Mouse (Mus musculus): ENCODE measurements around the gene Acer2. TPM values are rescaled to one million over a fixed set of nuclear protein-coding genes. Genes with fewer than 3 reads are reported as not detected.
A peak's percentile ranks its signal among the peaks of the same experiment; 100 is the strongest.

The Acer2 gene
- total and polyA plus RNA-seq, 3 experiments = 0.09 to 0.29 (median 0.13) TPM

GRCm38 (mm10) chr4:86905869-86906268 is 31.7 kb downstream of the Acer2 start:
- no peaks in the 10 kb centered on the region for H3K36me3 ChIP-seq (replicated peaks in 1 of 2; ENCODE audit: control insufficient read depth in 1 of 2, insufficient read depth in 1 of 2, low read length in 1 of 2)
- DNase-seq (ENCODE audit: extremely low read depth) = no peak
- TF ChIP-seq E2F4 (IDR thresholded peaks at IDR 0.05; ENCODE audit: insufficient replicate concordance, low read depth, low read length) = no peak
- TF ChIP-seq GABPA (IDR thresholded peaks at IDR 0.05; ENCODE audit: insufficient replicate concordance, low read depth, low read length) = no peak
- no peak for TF ChIP-seq MXI1 (IDR thresholded peaks at IDR 0.05; ENCODE audit: low read depth, low read length)
- TF ChIP-seq IRF4 (IDR thresholded peaks at IDR 0.05; ENCODE audit: low read depth, low read length) = no peak
- TF ChIP-seq CTCF (conservative IDR thresholded peaks at IDR 0.05 in 1 of 2, IDR thresholded peaks at IDR 0.05 in 1 of 2; ENCODE audit: low read depth in 2 of 2, low read length in 2 of 2) = no peak
- no peak for TF ChIP-seq NELFE (IDR thresholded peaks at IDR 0.05; ENCODE audit: low read depth, low read length)
- no peak for TF ChIP-seq POLR2A (IDR thresholded peaks at IDR 0.05; ENCODE audit: low read depth, low read length)
- no peak for TF ChIP-seq HCFC1 (IDR thresholded peaks at IDR 0.05; ENCODE audit: low read depth, low read length)
- no peak for TF ChIP-seq USF2 (conservative IDR thresholded peaks at IDR 0.05; ENCODE audit: low read depth, low read length)
- TF ChIP-seq PAX5 (IDR thresholded peaks at IDR 0.05; ENCODE audit: low read length) = no peak
- TF ChIP-seq USF1 (IDR thresholded peaks at IDR 0.05; ENCODE audit: low read depth, low read length) = no peak
- no peak for TF ChIP-seq POLR2AphosphoS2 (IDR thresholded peaks at IDR 0.05; ENCODE audit: low read depth, low read length)
- no peak for TF ChIP-seq SIN3A (IDR thresholded peaks at IDR 0.05; ENCODE audit: low read length)
- no peak for TF ChIP-seq MAX (IDR thresholded peaks at IDR 0.05; ENCODE audit: low read length)
- no peak for TF ChIP-seq ETS1 (conservative IDR thresholded peaks at IDR 0.05; ENCODE audit: low read depth, low read length)
- TF ChIP-seq ELF1 (IDR thresholded peaks at IDR 0.05; ENCODE audit: low read depth, low read length) = no peak
- no peak for TF ChIP-seq NRF1 (IDR thresholded peaks at IDR 0.05; ENCODE audit: low read depth, low read length)
- no peak for TF ChIP-seq JUND (conservative IDR thresholded peaks at IDR 0.05; ENCODE audit: low read depth, low read length)
- TF ChIP-seq TCF12 (IDR thresholded peaks at IDR 0.05; ENCODE audit: low read depth, low read length) = no peak
- H3K4me2 ChIP-seq (ENCODE audit: insufficient read depth, low read depth, poor library complexity, severe bottlenecking) = no peak overlapping the region
- dilution Hi-C loops (cut with MboI; ENCODE audit: extremely low pct_ligation_motif_present, extremely low pct_unique_long_range_greater_than_20kb, low sequenced_read_pairs) (no loop called here), in situ Hi-C loops (cut with MboI; ENCODE audit: low pct_ligation_motif_present, low pct_unique_long_range_greater_than_20kb, low sequenced_read_pairs) (no loop called here)
- H3K9me3 ChIP-seq (replicated peaks; ENCODE audit: low read length) = no peaks in the 10 kb centered on the region
- no peaks in the 10 kb centered on the region for H3K4me1 ChIP-seq (ENCODE audit: control insufficient read depth in 1 of 2, insufficient read depth in 2 of 2)
- no peak overlapping the region for H3K9ac ChIP-seq (ENCODE audit: insufficient read depth, low read depth)
- no peak overlapping the region for H3K4me3 ChIP-seq (replicated peaks in 1 of 3; ENCODE audit: low read depth in 2 of 3, low read length in 2 of 3, poor library complexity in 1 of 3)
- H3K79me2 ChIP-seq (replicated peaks; ENCODE audit: control insufficient read depth, extremely low read depth, insufficient read depth, poor library complexity, severe bottlenecking) = no peaks in the 10 kb centered on the region
- no peaks in the 10 kb centered on the region for H3K27me3 ChIP-seq (replicated peaks)
- no peak overlapping the region for H3K27ac ChIP-seq (ENCODE audit: insufficient read depth, low read depth)

GRCm38 (mm10) chr4:86911576-86912341 is 37.6 kb downstream of the Acer2 start:
- TF ChIP-seq CHD1 (IDR thresholded peaks at IDR 0.05; ENCODE audit: low read depth, low read length) = no peak
- no peak for TF ChIP-seq SIN3A (IDR thresholded peaks at IDR 0.05; ENCODE audit: low read length)
- TF ChIP-seq IRF4 (IDR thresholded peaks at IDR 0.05; ENCODE audit: low read depth, low read length) = peak; percentile 18; the same call in 1 of the 2 replicates
- TF ChIP-seq HCFC1 (IDR thresholded peaks at IDR 0.05; ENCODE audit: low read depth, low read length) = no peak
- no peak overlapping the region for H3K27ac ChIP-seq (ENCODE audit: insufficient read depth, low read depth)
- H3K36me3 ChIP-seq (replicated peaks in 1 of 2; ENCODE audit: control insufficient read depth in 1 of 2, insufficient read depth in 1 of 2, low read length in 1 of 2) = no peaks in the 10 kb centered on the region
- DNase-seq (ENCODE audit: extremely low read depth) = no peak
- no peaks in the 10 kb centered on the region for H3K79me2 ChIP-seq (replicated peaks; ENCODE audit: control insufficient read depth, extremely low read depth, insufficient read depth, poor library complexity, severe bottlenecking)
- H3K4me3 ChIP-seq (replicated peaks in 1 of 3; ENCODE audit: low read depth in 2 of 3, low read length in 2 of 3, poor library complexity in 1 of 3) = no peak overlapping the region
- H3K27me3 ChIP-seq (replicated peaks) = no peaks in the 10 kb centered on the region
- H3K9me3 ChIP-seq (replicated peaks; ENCODE audit: low read length) = no peaks in the 10 kb centered on the region
- no peak overlapping the region for H3K9ac ChIP-seq (ENCODE audit: insufficient read depth, low read depth)
- peaks cover 3 to 11% of the 10 kb centered on the region in 2 experiments; a peak in 3 of 4 replicates for H3K4me1 ChIP-seq (ENCODE audit: control insufficient read depth in 1 of 2, insufficient read depth in 2 of 2)
- peak overlapping the region; percentile 31; the same call in 1 of the 2 replicates for H3K4me2 ChIP-seq (ENCODE audit: insufficient read depth, low read depth, poor library complexity, severe bottlenecking)
- in situ Hi-C loops (cut with MboI; ENCODE audit: low pct_ligation_motif_present, low pct_unique_long_range_greater_than_20kb, low sequenced_read_pairs) = no loop called here
- dilution Hi-C loops (cut with MboI; ENCODE audit: extremely low pct_ligation_motif_present, extremely low pct_unique_long_range_greater_than_20kb, low sequenced_read_pairs) = no loop called here
